Comparison of ENCODE assay signal across 12 mouse cellular contexts in genomic region chr3:95689171-95689915, GRCm38 (mm10). TPM values are rescaled to one million over a fixed set of nuclear protein-coding genes. Genes with fewer than 3 reads are reported as not detected.
DNase-seq lines count a peak whose midpoint lies in the region; ATAC-seq and TF ChIP-seq lines count a peak whose summit lies in the region.
"Had no signal": no experiment of that assay in that cellular context is flagged by ENCODE, and none has a peak within 500 bp of the region (broad histone marks: within the 10 kb centered on the region; RNA-seq: fewer than 3 reads in every experiment).

No protein-coding gene starts in this region.

- H3K36me3 ChIP-seq in kidney, embryonic 16.5 days (ENCODE audit: insufficient read depth, low read length), result no peaks in the 10 kb centered on the region
- no peaks in the 10 kb centered on the region for H3K36me3 ChIP-seq in hindbrain, embryonic 13.5 days

- 0 out of 2 replicates have a peak, but pooled peaks cover 2% of the 10 kb centered on the region for H3K9me3 ChIP-seq in kidney, embryonic 16.5 days (ENCODE audit: low read length)
- no peaks in the 10 kb centered on the region for H3K9me3 ChIP-seq in hindbrain, embryonic 13.5 days
- H3K9me3 ChIP-seq: forebrain, embryonic 13.5 days had no signal

- H3K27ac ChIP-seq in kidney, embryonic 16.5 days (ENCODE audit: low read length), result peak overlapping the region; percentile 89; the same call in 1 of the 2 replicates
- no peak overlapping the region for H3K27ac ChIP-seq in hindbrain, embryonic 13.5 days
- H3K27ac ChIP-seq: forebrain, embryonic 13.5 days had no signal

- DNase-seq in kidney, postnatal 36 days, result no peak
- peak; percentile 61 for DNase-seq in 416B (ENCODE audit: low read depth)
- DNase-seq in brain, embryonic 14.5 days (ENCODE audit: low read depth), result peak; percentile 20
- DNase-seq in heart, postnatal 14 days, result peak; percentile 8 to 53
- DNase-seq in ovary, postnatal 10 days (ENCODE audit: low spot score), result no peak
- DNase-seq in spleen, postnatal 14 days (ENCODE audit: low spot score in 2 of 2), result no peak
- DNase-seq: cerebellum, adult 11-12 months; lung, adult 18-20 months had no signal

- H3K9ac ChIP-seq in kidney, embryonic 16.5 days (replicated peaks; ENCODE audit: low read length), result no peak overlapping the region
- no peak overlapping the region for H3K9ac ChIP-seq in hindbrain, embryonic 13.5 days
- H3K9ac ChIP-seq: forebrain, embryonic 13.5 days had no signal

- ATAC-seq in kidney, embryonic 16.5 days (ENCODE audit: low FRiP score, low TSS enrichment), result no peak
- ATAC-seq in hindbrain, embryonic 13.5 days (ENCODE audit: low FRiP score), result no peak
- ATAC-seq: forebrain, embryonic 13.5 days; Patski had no signal

- intact Hi-C loops in heart, postnatal 14 days (cut with DNase I), result no loop called here

- no peak overlapping the region for H3K4me3 ChIP-seq in kidney, embryonic 16.5 days (ENCODE audit: low read length)
- H3K4me3 ChIP-seq in hindbrain, embryonic 13.5 days, result no peak overlapping the region
- H3K4me3 ChIP-seq: forebrain, embryonic 13.5 days had no signal

- no peaks in the 10 kb centered on the region for H3K27me3 ChIP-seq in kidney, embryonic 16.5 days (ENCODE audit: insufficient read depth, low read length)
- H3K27me3 ChIP-seq in hindbrain, embryonic 13.5 days, result peaks cover 11% of the 10 kb centered on the region; the same call in 1 of the 2 replicates
- H3K27me3 ChIP-seq: Patski had no signal

- 0 out of 2 replicates have a peak overlapping the region, but pooled peaks have one; percentile 8 for H3K4me2 ChIP-seq in kidney, embryonic 16.5 days (replicated peaks; ENCODE audit: low read depth, low read length)
- no peak overlapping the region for H3K4me2 ChIP-seq in hindbrain, embryonic 13.5 days
- H3K4me2 ChIP-seq: forebrain, embryonic 13.5 days had no signal

- TF ChIP-seq POLR2A in brain, embryonic 14.5 days (IDR thresholded peaks at IDR 0.05; ENCODE audit: borderline replicate concordance, extremely low read depth, insufficient read depth, insufficient read length, poor library complexity, severe bottlenecking), result no peak

- no peak for TF ChIP-seq CTCF in brain, embryonic 14.5 days (IDR thresholded peaks at IDR 0.05; ENCODE audit: borderline replicate concordance, extremely low read depth, insufficient read depth, insufficient read length)

- peaks cover 63% of the 10 kb centered on the region for H3K4me1 ChIP-seq in kidney, embryonic 16.5 days (ENCODE audit: insufficient read depth, low read length)
- peaks cover 22% of the 10 kb centered on the region for H3K4me1 ChIP-seq in hindbrain, embryonic 13.5 days (replicated peaks)

- 17% methylated on average over 11 of the region's 11 CpGs for WGBS in kidney, embryonic 16.5 days
- WGBS in hindbrain, embryonic 13.5 days, result 33% methylated on average over 11 of the region's 11 CpGs

RNA-seq across cellular contexts. Expression of gene Adamtsl4, which starts 1.6 kb away (rescaled TPM):
- polyA plus RNA-seq in kidney, embryonic 16.5 days (2015; fragmentation: Nextera tagmentation; extraction: Ambion mirVana), result 3.8 and 3.9 TPM in 2 replicates
- 0.20 and 0.41 TPM in 2 replicates for polyA plus RNA-seq in brain, embryonic 14.5 days (2012; rRNA removed)
- 10 to 100 TPM; 48.3 to 57.2 TPM for total RNA-seq in heart, postnatal 14 days (2021)
- polyA plus RNA-seq in hindbrain, embryonic 13.5 days (2015; fragmentation: Nextera tagmentation; extraction: Ambion mirVana), result 0.98 and 1.0 TPM in 2 replicates

RNA-seq across cellular contexts. Expression of gene Mcl1, which starts 30.8 kb away (rescaled TPM):
- 23.7 and 38.1 TPM in 2 replicates for polyA plus RNA-seq in kidney, embryonic 16.5 days (2015; fragmentation: Nextera tagmentation; extraction: Ambion mirVana)
- polyA plus RNA-seq in brain, embryonic 14.5 days (2012; rRNA removed), result 72.3 and 74.3 TPM in 2 replicates
- 100 to 1,000 TPM; 161 to 165 TPM for total RNA-seq in heart, postnatal 14 days (2021)
- 49.3 and 54.2 TPM in 2 replicates for polyA plus RNA-seq in hindbrain, embryonic 13.5 days (2015; fragmentation: Nextera tagmentation; extraction: Ambion mirVana)

RNA-seq across cellular contexts. Expression of gene Ecm1, which starts 50.0 kb away (rescaled TPM):
- polyA plus RNA-seq in kidney, embryonic 16.5 days (2015; fragmentation: Nextera tagmentation; extraction: Ambion mirVana), result 174 and 208 TPM in 2 replicates
- polyA plus RNA-seq in brain, embryonic 14.5 days (2012; rRNA removed), result 20.2 and 21.2 TPM in 2 replicates
- 10 to 100 TPM; 46.0 to 59.8 TPM for total RNA-seq in heart, postnatal 14 days (2021)
- polyA plus RNA-seq in hindbrain, embryonic 13.5 days (2015; fragmentation: Nextera tagmentation; extraction: Ambion mirVana), result 12.9 and 13.4 TPM in 2 replicates

Comparison
In these comparisons a context has a peak if more than half of its experiments do, and no peak if none do; other contexts are left out.
1. DNase-seq: peak in 416B (single experiment), brain, embryonic 14.5 days (single experiment) and heart, postnatal 14 days (2 of 2); none in kidney, postnatal 36 days (0 of 2), ovary, postnatal 10 days (single experiment) and spleen, postnatal 14 days (0 of 2).